ENCODE assay signal across 8 mouse cellular contexts in the genomic region with DNA sequence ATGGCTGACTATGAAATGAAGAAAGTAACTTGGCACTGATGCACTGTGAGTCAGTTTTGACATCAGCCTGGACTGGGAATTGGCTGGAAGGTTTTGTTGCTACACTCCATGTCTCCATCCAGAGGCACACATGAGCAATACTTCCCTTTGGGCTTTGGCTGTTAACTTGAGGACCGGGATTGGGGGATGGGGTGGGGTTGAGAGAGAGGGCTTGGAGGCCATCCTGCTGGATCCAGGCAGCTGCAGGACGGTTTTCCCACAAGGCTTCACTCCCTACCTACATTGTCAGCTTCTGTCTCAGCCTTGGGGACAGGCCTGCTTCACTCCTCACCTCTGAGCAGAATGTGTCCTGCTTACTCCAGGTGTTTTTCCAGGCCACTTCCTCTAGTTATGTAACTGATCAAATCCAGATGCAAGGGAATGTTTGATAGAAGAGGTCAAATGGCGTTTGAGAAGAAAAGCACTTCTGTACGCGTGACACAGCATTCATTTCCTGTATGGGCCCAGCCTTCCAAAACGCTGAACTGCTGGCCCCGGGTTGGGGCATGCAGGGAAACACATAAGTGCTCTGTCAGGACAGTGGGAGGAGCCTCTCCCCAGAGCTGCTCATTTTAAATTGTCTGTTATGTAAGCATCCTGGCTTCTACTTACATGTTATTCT. TPM values are rescaled to one million over a fixed set of nuclear protein-coding genes. Genes with fewer than 3 reads are reported as not detected.
A peak's percentile ranks its signal among the peaks of the same experiment; 100 is the strongest.
DNase-seq lines count a peak whose midpoint lies in the region; ATAC-seq and TF ChIP-seq lines count a peak whose summit lies in the region.

No protein-coding gene starts in this region.

- peaks cover 21% of the 10 kb centered on the region for H3K36me3 ChIP-seq in heart, adult 2 months (ENCODE audit: control insufficient read depth, insufficient read depth, low read length)
- H3K36me3 ChIP-seq in lung, postnatal 0 days (ENCODE audit: insufficient read depth, low read length): no peaks in the 10 kb centered on the region
- no peaks in the 10 kb centered on the region for H3K36me3 ChIP-seq in stomach, postnatal 0 days (ENCODE audit: control insufficient read depth, insufficient read depth, low read length)
- no peaks in the 10 kb centered on the region for H3K36me3 ChIP-seq in midbrain, embryonic 14.5 days (ENCODE audit: control insufficient read depth, insufficient read depth, low read length)

- no peaks in the 10 kb centered on the region for H3K27me3 ChIP-seq in heart, adult 2 months (ENCODE audit: control insufficient read depth, insufficient read depth, low read length)
- no peaks in the 10 kb centered on the region for H3K27me3 ChIP-seq in lung, postnatal 0 days (replicated peaks; ENCODE audit: insufficient read depth, low read length)
- no peaks in the 10 kb centered on the region for H3K27me3 ChIP-seq in stomach, postnatal 0 days (ENCODE audit: control insufficient read depth, insufficient read depth, low read length)
- H3K27me3 ChIP-seq in midbrain, embryonic 14.5 days (ENCODE audit: control insufficient read depth, insufficient read depth, low read length): no peaks in the 10 kb centered on the region

- peaks cover 42% of the 10 kb centered on the region for H3K4me1 ChIP-seq in brown adipose tissue, adult 24 weeks (ENCODE audit: control insufficient read depth, insufficient read depth, insufficient read length, low read length)
- H3K4me1 ChIP-seq in heart, adult 2 months (ENCODE audit: control insufficient read depth, insufficient read depth, low read length): peaks cover 42% of the 10 kb centered on the region
- H3K4me1 ChIP-seq in lung, postnatal 0 days (ENCODE audit: insufficient read depth, low read depth, low read length): peaks cover 42% of the 10 kb centered on the region
- peaks cover 9% of the 10 kb centered on the region for H3K4me1 ChIP-seq in stomach, postnatal 0 days (replicated peaks; ENCODE audit: control insufficient read depth, insufficient read depth)
- H3K4me1 ChIP-seq in midbrain, embryonic 14.5 days (ENCODE audit: control insufficient read depth, insufficient read depth, low read length): peaks cover 16% of the 10 kb centered on the region

- TF ChIP-seq CTCF in layer of hippocampus, adult 2 months (conservative IDR thresholded peaks at IDR 0.05): no peak; the same call in 1 of the 2 replicates
- TF ChIP-seq CTCF in heart, adult 2 months (IDR thresholded peaks at IDR 0.05): peak; percentile 50
- peak; percentile 64 for TF ChIP-seq CTCF in lung, postnatal 0 days (IDR thresholded peaks at IDR 0.05)
- peak; percentile 64 for TF ChIP-seq CTCF in stomach, postnatal 0 days (IDR thresholded peaks at IDR 0.05; ENCODE audit: low read depth)

- H3K4me3 ChIP-seq in layer of hippocampus, adult 2 months: no peak overlapping the region; the same call in 1 of the 2 replicates
- no peak overlapping the region; the same call in 1 of the 2 replicates for H3K4me3 ChIP-seq in brown adipose tissue, adult 24 weeks (ENCODE audit: insufficient read depth, low read depth, low read length)
- no peak overlapping the region; the same call in 1 of the 2 replicates for H3K4me3 ChIP-seq in heart, adult 2 months
- no peak overlapping the region for H3K4me3 ChIP-seq in lung, postnatal 0 days (ENCODE audit: low read depth, low read length)
- no peak overlapping the region for H3K4me3 ChIP-seq in stomach, postnatal 0 days (ENCODE audit: low read depth, low read length)
- no peak overlapping the region for H3K4me3 ChIP-seq in midbrain, embryonic 14.5 days (replicated peaks; ENCODE audit: low read depth, low read length)

- H3K9ac ChIP-seq in heart, adult 2 months (ENCODE audit: low read depth, low read length): peak overlapping the region; percentile 54
- H3K9ac ChIP-seq in lung, postnatal 0 days (replicated peaks; ENCODE audit: low read depth): no peak overlapping the region
- H3K9ac ChIP-seq in stomach, postnatal 0 days (ENCODE audit: low read length): 0 out of 2 replicates have a peak overlapping the region, but pooled peaks have one; percentile 13
- no peak overlapping the region for H3K9ac ChIP-seq in midbrain, embryonic 14.5 days (replicated peaks; ENCODE audit: low read length)

- peak; percentile 84 for ATAC-seq in lung, postnatal 0 days
- peak; percentile 86 for ATAC-seq in stomach, postnatal 0 days (ENCODE audit: low FRiP score, low TSS enrichment)
- no peak for ATAC-seq in midbrain, embryonic 14.5 days (ENCODE audit: low FRiP score, low TSS enrichment)

- no peaks in the 10 kb centered on the region for H3K9me3 ChIP-seq in lung, postnatal 0 days (ENCODE audit: low read length)
- H3K9me3 ChIP-seq in stomach, postnatal 0 days (ENCODE audit: control insufficient read depth, low read length): no peaks in the 10 kb centered on the region
- H3K9me3 ChIP-seq in midbrain, embryonic 14.5 days (ENCODE audit: control insufficient read depth, low read length): no peaks in the 10 kb centered on the region

- TF ChIP-seq EP300 in heart, adult 2 months (IDR thresholded peaks at IDR 0.05; ENCODE audit: insufficient read depth, low read depth, low read length): peak; percentile 86
- peak; percentile 67 for TF ChIP-seq EP300 in lung, postnatal 0 days (IDR thresholded peaks at IDR 0.05)
- no peak for TF ChIP-seq EP300 in stomach, postnatal 0 days (optimal IDR thresholded peaks at IDR 0.05)

- no peak for DNase-seq in layer of hippocampus, adult 2 months (ENCODE audit: low spot score in 2 of 2)
- no peak for DNase-seq in layer of hippocampus, adult 9-11 months
- peak; percentile 77 to 86 for DNase-seq in heart, adult 2 months
- peak; percentile 84 to 93 for DNase-seq in kidney, adult 8-10 months
- DNase-seq in lung, postnatal 0 days (ENCODE audit: low spot score): peak; percentile 95
- peak; percentile 50 for DNase-seq in stomach, postnatal 0 days (ENCODE audit: low spot score)
- DNase-seq in midbrain, embryonic 14.5 days: no peak

- peak overlapping the region; percentile 27; the same call in 1 of the 2 replicates for H3K4me2 ChIP-seq in lung, postnatal 0 days (replicated peaks; ENCODE audit: low read depth, low read length)
- peak overlapping the region; percentile 34 for H3K4me2 ChIP-seq in stomach, postnatal 0 days (replicated peaks; ENCODE audit: low read depth)
- H3K4me2 ChIP-seq in midbrain, embryonic 14.5 days (ENCODE audit: low read length): no peak overlapping the region

- peak overlapping the region; percentile 87 for H3K27ac ChIP-seq in layer of hippocampus, adult 2 months
- peak overlapping the region; percentile 97 for H3K27ac ChIP-seq in brown adipose tissue, adult 24 weeks (replicated peaks; ENCODE audit: low read depth, low read length)
- H3K27ac ChIP-seq in heart, adult 2 months: peak overlapping the region; percentile 91
- H3K27ac ChIP-seq in lung, postnatal 0 days (ENCODE audit: low read length): peak overlapping the region; percentile 91
- H3K27ac ChIP-seq in stomach, postnatal 0 days (replicated peaks): peak overlapping the region; percentile 92
- no peak overlapping the region for H3K27ac ChIP-seq in midbrain, embryonic 14.5 days (replicated peaks; ENCODE audit: low read depth, low read length)

- TF ChIP-seq POLR2A in heart, adult 2 months (IDR thresholded peaks at IDR 0.05; ENCODE audit: insufficient read depth, low read depth, low read length): no peak

- peaks cover 8% of the 10 kb centered on the region for H3K79me2 ChIP-seq in heart, adult 2 months (replicated peaks; ENCODE audit: control insufficient read depth, insufficient read depth, low read length)

- intact Hi-C loops in heart, adult 2 months (cut with DNase I): no loop called here

- WGBS in heart, adult 2 months: 2% methylated on average over 7 of the region's 7 CpGs
- WGBS in lung, postnatal 0 days: 5% methylated on average over 7 of the region's 7 CpGs
- WGBS in stomach, postnatal 0 days: 5% methylated on average over 7 of the region's 7 CpGs
- WGBS in midbrain, embryonic 14.5 days: 63% methylated on average over 7 of the region's 7 CpGs

RNA-seq across cellular contexts. Expression of a gene that starts 39.5 kb away (rescaled TPM):
- total RNA-seq in layer of hippocampus, adult 2 months (2021): not detected
- not detected in 2 replicates for polyA plus RNA-seq in brown adipose tissue, adult 24 weeks (2012; ENCODE audit: insufficient read depth, insufficient read length, missing spikeins)
- total RNA-seq in heart, adult 2 months (2021): not detected
- polyA plus RNA-seq in heart, adult 2 months (2012; rRNA removed): 0.04 TPM in 1 of 2 replicates, not detected in the other
- polyA plus RNA-seq in lung, postnatal 0 days (2015; fragmentation: Nextera tagmentation; extraction: Ambion mirVana): 0.04 and 0.13 TPM in 2 replicates
- 0.08 and 0.10 TPM in 2 replicates for polyA plus RNA-seq in stomach, postnatal 0 days (2015; fragmentation: Nextera tagmentation; extraction: Ambion mirVana)
- 0.13 TPM in 1 of 2 replicates, not detected in the other for polyA plus RNA-seq in midbrain, embryonic 14.5 days (2014; fragmentation: Nextera tagmentation; extraction: Ambion mirVana)

Comparison
In these comparisons a context has a peak if more than half of its experiments do, and no peak if none do; other contexts are left out.
1. DNase-seq: peak in heart, adult 2 months (2 of 2), kidney, adult 8-10 months (2 of 2), lung, postnatal 0 days (single experiment) and stomach, postnatal 0 days (single experiment); none in layer of hippocampus, adult 2 months (0 of 2), layer of hippocampus, adult 9-11 months (single experiment) and midbrain, embryonic 14.5 days (single experiment).
2. H3K9ac ChIP-seq: peak in heart, adult 2 months (single experiment) and stomach, postnatal 0 days (single experiment); none in lung, postnatal 0 days (single experiment) and midbrain, embryonic 14.5 days (single experiment).